Mouse (Mus musculus): ENCODE measurements around the gene Skint2.

Gene Skint2

DNA sequence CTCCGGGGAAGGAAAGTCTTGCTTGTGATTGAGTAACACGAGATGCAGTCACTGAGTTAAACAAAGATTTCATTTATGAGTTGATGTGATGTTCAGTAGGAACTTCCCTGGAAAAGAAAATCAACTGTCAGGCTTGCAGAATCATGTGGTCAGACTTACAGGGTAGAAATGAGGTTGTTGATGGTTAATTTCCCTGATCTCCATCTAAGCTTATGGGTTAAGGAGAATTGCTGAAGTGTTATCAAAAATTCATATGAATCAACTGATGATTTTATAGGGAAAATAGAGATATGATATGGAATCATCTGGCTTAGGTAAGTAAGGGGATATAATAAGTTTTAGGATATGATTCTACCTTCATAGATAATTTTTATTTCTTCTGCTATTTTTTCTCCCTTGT is at the start of gene Skint2:
TSS of gene Skint2 (plus strand) at position 301 of the 400 bp plus-strand sequence.
- DNase-seq = no peak

All from thymus, postnatal 4 days (tissue).